Mouse (Mus musculus) embryonic facial prominence, embryonic 15.5 days (tissue): ENCODE measurements around the gene Hist1h2bj. TPM values are rescaled to one million over a fixed set of nuclear protein-coding genes. Genes with fewer than 3 reads are reported as not detected.
A peak's percentile ranks its signal among the peaks of the same experiment; 100 is the strongest.

ENCODE experiments used
- ATAC-seq: fragments of 200-750 bp; cut with Nextera tagmentation; 2 replicates; pipeline ENCODE4 v1.8.0; 2017; ENCODE audit warnings: low read depth, moderate TSS enrichment; ENCODE audit not compliant: insufficient number of reproducible peaks, low FRiP score, low TSS enrichment
- H3K27ac ChIP-seq: fragments of 300-500 bp; sonication (generic); replicated peaks from 2 replicates; pipeline ENCODE4 v1.5.1; 2015; ENCODE audit warnings: mild to moderate bottlenecking, inconsistent platforms
- H3K27me3 ChIP-seq: fragments of 300-500 bp; sonication (generic); 2 replicates; pipeline ENCODE4 v1.6.1; 2015; ENCODE audit warnings: inconsistent platforms
- H3K36me3 ChIP-seq: fragments of 300-500 bp; sonication (generic); 2 replicates; pipeline ENCODE4 v1.6.1; 2015; ENCODE audit warnings: mild to moderate bottlenecking, inconsistent platforms
- H3K4me1 ChIP-seq: fragments of 300-500 bp; sonication (generic); 2 replicates; pipeline ENCODE4 v1.6.1; 2015; ENCODE audit warnings: inconsistent platforms
- H3K4me2 ChIP-seq: fragments of 300-500 bp; sonication (generic); replicated peaks from 2 replicates; pipeline ENCODE4 v1.6.1; 2015; ENCODE audit warnings: mild to moderate bottlenecking, inconsistent platforms
- H3K4me3 ChIP-seq: fragments of 300-500 bp; sonication (generic); replicated peaks from 2 replicates; pipeline ENCODE4 v1.5.1; 2015; ENCODE audit warnings: mild to moderate bottlenecking, inconsistent platforms
- H3K9ac ChIP-seq: fragments of 300-500 bp; sonication (generic); 2 replicates; pipeline ENCODE4 v1.6.1; 2015; ENCODE audit warnings: inconsistent platforms
- H3K9me3 ChIP-seq: fragments of 300-500 bp; sonication (generic); replicated peaks from 2 replicates; pipeline ENCODE4 v1.6.1; 2016; ENCODE audit warnings: inconsistent platforms
- WGBS: fragments of 180-500 bp; shearing (Covaris S2); methylation state at CpG from one replicate; pipeline ENCODE4 v1.1.7; 2015; 5-methylcytosine and 5-hydroxymethylcytosine counted together
- polyA plus RNA-seq: library from polyadenylated mRNA; unstranded; fragments of >200 nt; fragmentation: Nextera tagmentation; extraction: Ambion mirVana; gene quantifications from 2 replicates; pipeline ENCODE4 v1.2.1, GENCODE M21; 2015

The Hist1h2bj gene
- polyA plus RNA-seq, 1 experiment from 2014 or later, result 5.7 TPM

DNA sequence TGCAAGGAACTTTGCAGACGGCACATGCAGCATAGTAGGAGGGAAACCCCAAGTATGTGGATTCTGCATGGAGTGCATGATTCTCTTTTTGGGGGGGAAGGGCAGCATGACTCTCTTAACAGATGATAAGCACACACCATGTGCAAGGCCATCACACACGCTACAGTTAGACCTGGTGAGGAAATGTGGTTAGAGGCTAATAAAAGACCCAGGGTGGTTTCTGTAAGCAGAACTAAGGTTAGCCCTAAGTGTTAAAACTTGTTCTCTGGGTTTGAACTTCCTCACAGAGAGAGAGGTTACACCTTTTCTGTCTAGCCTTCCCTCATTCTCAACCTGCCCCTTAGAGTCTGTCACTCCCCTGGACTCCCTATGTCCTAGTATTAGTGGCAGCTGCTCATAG lies 41.7 kb upstream of the Hist1h2bj start:
- Histone ChIP-seq H3K9me3 (no peaks in the 10 kb centered on the region), H3K9ac (no peak overlapping the region), H3K36me3 (no peaks in the 10 kb centered on the region), H3K4me1 (peaks cover 19% of the 10 kb centered on the region), H3K27me3 (peaks cover 100% of the 10 kb centered on the region), H3K4me3 (no peak overlapping the region), H3K4me2 (no peak overlapping the region), H3K27ac (no peak overlapping the region)
- 52% methylated on average over 2 of the region's 2 CpGs for WGBS
- no peak for ATAC-seq

DNA sequence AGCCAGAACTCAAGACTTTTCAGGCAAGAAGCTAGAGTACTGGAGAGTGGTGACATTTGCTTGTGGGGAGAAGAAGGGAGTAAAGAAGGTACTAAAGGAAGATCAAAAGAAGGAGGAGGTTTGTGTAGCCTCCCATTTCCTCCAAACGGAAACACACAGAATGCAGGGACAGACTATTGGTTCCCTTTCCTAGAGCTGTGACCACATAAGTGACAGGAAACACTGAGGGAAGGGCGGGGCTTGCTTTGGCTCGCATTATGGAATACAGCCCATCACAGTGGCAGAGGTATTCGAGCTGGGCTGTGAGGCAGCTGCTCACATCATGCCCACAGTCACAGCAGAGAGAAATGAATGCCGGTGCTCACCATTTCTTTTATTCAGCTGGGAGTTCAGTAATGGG lies 41.2 kb upstream of the Hist1h2bj start:
- Histone ChIP-seq H3K27ac (no peak overlapping the region), H3K9ac (no peak overlapping the region), H3K36me3 (no peaks in the 10 kb centered on the region), H3K4me3 (no peak overlapping the region), H3K4me1 (peaks cover 20% of the 10 kb centered on the region), H3K4me2 (no peak overlapping the region), H3K9me3 (no peaks in the 10 kb centered on the region), H3K27me3 (peaks cover 100% of the 10 kb centered on the region)
- ATAC-seq, result no peak
- 18% methylated on average over 5 of the region's 5 CpGs for WGBS

DNA sequence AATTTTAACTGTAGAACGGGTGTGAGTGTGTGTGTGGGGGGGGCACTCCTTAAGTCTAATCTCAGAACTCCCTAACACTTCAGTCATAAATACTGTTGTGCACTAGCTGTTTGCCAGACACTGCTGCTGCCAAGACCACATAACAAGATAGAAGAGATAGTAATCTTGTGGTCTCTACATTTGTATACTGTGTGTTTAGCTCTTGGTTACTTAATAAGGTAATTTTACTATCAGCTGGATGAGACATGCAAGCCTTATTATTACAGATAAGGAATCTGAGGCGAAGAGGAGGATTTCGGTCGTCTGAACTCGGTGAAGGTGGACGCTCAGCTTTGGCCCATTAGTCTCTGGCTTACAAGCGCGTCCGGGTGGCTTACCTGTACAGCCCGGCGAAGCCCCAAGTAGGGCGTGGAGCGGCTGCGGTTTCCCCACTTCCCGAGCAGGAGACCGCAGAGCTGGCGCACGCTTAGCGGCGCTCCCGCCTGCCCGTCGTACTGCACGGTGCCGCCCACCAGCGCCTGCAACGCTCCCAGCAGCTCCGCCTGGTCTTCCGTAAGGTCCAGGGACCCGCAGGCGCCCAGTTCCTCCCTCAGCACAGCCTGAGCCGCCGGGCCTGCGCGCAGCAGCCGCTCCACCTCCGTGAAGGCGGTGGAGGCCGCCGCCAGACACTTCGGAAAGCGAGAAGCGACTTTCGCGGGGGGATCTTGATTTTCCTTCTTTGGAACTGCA lies 37.2 kb upstream of the Hist1h2bj start:
- peak; percentile 74; the same call in 1 of the 2 replicates for ATAC-seq
- H3K9ac ChIP-seq, result peak overlapping the region; percentile 31; the same call in 1 of the 2 replicates
- no peak overlapping the region for H3K27ac ChIP-seq
- under 1% methylated on average over 45 of the region's 45 CpGs for WGBS
- peak overlapping the region; percentile 56 for H3K4me3 ChIP-seq
- no peaks in the 10 kb centered on the region for H3K36me3 ChIP-seq
- H3K4me1 ChIP-seq, result peaks cover 21% of the 10 kb centered on the region
- no peaks in the 10 kb centered on the region for H3K9me3 ChIP-seq
- H3K27me3 ChIP-seq, result peaks cover 99% of the 10 kb centered on the region
- peak overlapping the region; percentile 99 for H3K4me2 ChIP-seq

DNA sequence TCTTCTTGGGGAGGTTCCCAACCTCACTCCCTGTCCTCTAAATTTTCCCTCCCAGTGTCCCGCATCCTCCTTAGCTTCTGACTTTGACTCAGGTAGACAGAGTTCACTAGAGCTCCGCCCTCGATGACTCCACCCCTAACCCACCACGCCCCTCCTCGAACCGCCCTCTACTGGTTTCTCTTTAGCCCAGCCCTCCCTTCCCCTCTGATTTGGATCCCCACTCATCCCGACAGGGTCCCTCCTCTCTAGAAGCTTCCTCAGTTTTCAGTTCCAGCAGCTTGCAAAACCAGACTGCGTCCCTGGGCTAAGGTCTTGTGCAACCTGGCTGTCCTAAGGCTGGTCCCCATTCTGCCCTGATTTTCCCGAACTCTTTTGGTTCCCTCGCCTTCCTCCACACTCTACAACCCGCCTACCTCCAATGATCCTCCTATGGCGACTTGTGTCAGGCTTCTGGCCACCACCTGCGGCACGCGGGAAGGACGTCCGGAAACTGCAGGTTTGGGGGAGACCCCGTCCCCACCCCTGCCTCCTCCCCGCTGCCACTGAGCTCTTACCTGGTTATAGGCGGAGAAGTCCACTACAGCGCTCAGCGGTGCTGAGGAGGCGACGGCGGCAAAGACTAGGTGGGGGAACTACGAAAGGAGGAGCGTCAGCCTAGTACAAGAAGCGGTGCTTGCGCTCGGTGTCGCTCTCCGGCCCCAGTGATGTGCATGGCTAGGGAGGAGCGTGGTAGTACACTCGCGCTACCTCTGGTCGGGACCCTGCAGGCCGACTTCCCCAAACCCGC lies 36.5 kb upstream of the Hist1h2bj start:
- under 1% methylated on average over 38 of the region's 38 CpGs for WGBS
- Histone ChIP-seq H3K27ac (no peak overlapping the region), H3K36me3 (no peaks in the 10 kb centered on the region), H3K27me3 (peaks cover 96% of the 10 kb centered on the region), H3K9ac (peak overlapping the region; percentile 31; the same call in 1 of the 2 replicates), H3K4me2 (peak overlapping the region; percentile 99), H3K4me3 (peak overlapping the region; percentile 56), H3K4me1 (peaks cover 21% of the 10 kb centered on the region), H3K9me3 (no peaks in the 10 kb centered on the region)
- ATAC-seq, result peak; percentile 80

DNA sequence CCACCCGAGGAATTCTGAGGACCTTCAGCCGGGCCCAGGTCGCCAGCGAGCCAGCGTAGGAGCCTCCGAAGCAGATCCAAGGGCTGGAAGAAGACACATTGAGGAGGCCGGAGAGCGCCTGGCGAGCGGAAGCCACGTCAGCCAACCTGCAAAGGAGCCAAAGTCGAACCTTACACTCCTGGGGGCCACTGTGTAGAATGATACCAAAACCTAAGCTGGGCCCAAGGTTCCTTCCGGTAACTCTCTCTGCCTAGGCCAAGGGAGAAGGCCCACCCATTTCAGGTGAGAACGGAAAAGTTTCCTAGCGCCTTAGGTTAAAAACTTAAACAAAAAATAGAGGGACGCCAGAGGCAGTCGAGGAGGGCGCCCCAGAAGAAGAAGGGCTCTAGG lies 35.9 kb upstream of the Hist1h2bj start:
- H3K27ac ChIP-seq, result no peak overlapping the region
- ATAC-seq, result no peak
- peaks cover 93% of the 10 kb centered on the region for H3K27me3 ChIP-seq
- 3% methylated on average over 18 of the region's 18 CpGs for WGBS
- no peak overlapping the region for H3K9ac ChIP-seq
- H3K4me1 ChIP-seq, result peaks cover 21% of the 10 kb centered on the region
- no peaks in the 10 kb centered on the region for H3K9me3 ChIP-seq
- peak overlapping the region; percentile 99 for H3K4me2 ChIP-seq
- H3K4me3 ChIP-seq, result peak overlapping the region; percentile 56
- no peaks in the 10 kb centered on the region for H3K36me3 ChIP-seq

DNA sequence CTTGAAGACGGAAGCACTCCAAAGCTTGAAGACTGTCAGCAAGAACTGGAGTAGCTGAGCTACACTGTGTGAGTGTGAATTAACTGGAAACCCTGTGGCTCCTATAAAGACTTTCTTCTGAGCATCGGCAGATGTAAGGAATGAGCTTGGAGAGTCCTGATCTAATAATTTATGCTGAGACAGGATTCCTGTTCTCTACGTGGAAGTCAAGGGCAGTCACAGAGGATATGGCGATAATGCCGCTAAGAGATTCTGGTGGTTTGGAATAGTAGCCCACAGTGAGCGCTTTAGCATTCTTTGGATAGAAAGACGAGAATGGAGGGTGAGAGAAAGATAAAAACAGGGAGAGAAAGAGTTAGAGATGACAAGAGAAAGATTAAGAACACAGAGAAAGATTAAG lies 35.1 kb upstream of the Hist1h2bj start:
- Histone ChIP-seq H3K36me3 (no peaks in the 10 kb centered on the region), H3K27ac (no peak overlapping the region), H3K9ac (no peak overlapping the region), H3K4me1 (peaks cover 21% of the 10 kb centered on the region), H3K27me3 (peaks cover 92% of the 10 kb centered on the region), H3K9me3 (no peaks in the 10 kb centered on the region), H3K4me2 (no peak overlapping the region), H3K4me3 (no peak overlapping the region)
- 47% methylated on average over 7 of the region's 7 CpGs for WGBS
- ATAC-seq, result no peak

DNA sequence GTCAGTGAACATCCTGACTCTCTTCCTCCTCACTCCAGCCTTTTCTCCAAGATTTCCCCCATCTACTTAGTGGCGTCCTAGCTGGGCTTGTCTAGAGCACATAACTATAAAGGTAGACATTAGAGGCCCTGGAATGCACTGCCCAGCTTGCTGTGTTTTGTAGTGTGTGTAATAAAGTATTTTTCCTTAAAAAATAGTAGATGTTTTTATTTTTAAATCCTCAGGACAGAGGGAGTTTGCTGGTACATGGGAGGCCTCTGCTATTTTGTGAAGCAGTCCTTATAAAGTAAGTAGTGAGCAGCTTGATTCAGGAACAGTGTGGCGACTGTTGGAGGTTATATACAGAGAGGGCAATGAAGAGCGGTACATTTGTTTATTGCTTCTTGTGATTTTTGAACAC lies 34.3 kb upstream of the Hist1h2bj start:
- Histone ChIP-seq H3K4me2 (no peak overlapping the region), H3K27me3 (peaks cover 89% of the 10 kb centered on the region), H3K27ac (no peak overlapping the region), H3K36me3 (no peaks in the 10 kb centered on the region), H3K9me3 (no peaks in the 10 kb centered on the region), H3K4me3 (no peak overlapping the region), H3K4me1 (peaks cover 21% of the 10 kb centered on the region), H3K9ac (no peak overlapping the region)
- no peak for ATAC-seq
- 74% methylated on average over 3 of the region's 3 CpGs for WGBS

DNA sequence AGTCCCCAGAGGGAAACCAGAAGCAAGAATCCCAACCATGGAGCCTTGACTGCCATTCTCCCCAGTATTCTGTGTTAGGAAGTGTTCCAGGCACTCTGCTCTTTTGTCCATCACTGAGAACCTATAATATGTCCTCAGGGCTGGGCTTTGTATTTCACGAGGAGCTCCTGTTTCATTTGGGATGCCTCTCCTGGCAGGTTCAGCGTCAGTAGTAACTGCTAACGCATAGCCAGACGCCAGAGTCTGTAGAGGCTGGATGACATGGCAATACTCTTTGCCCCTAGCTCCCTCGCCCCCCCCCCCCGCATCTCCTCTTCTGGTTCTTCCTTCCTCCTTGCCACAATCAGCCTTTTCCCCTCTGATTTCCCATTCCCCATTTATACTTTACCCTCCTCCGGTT lies 33.4 kb upstream of the Hist1h2bj start, which contains the start of gene Prss16:
Gene Prss16 (minus strand): TSS at position 101 of the 400 bp plus-strand sequence.
- peaks cover 25% of the 10 kb centered on the region for H3K4me1 ChIP-seq
- H3K9ac ChIP-seq, result no peak within 1 kb of the TSS
- 26% methylated on average over 7 of the region's 7 CpGs for WGBS
- H3K36me3 ChIP-seq, result no peaks in the 10 kb centered on the region
- no peaks in the 10 kb centered on the region for H3K9me3 ChIP-seq
- H3K4me2 ChIP-seq, result no peak within 1 kb of the TSS
- peaks cover 87% of the 10 kb centered on the region for H3K27me3 ChIP-seq
- no peak within 1 kb of the TSS for H3K27ac ChIP-seq
- ATAC-seq, result no peak
- H3K4me3 ChIP-seq, result no peak within 1 kb of the TSS

DNA sequence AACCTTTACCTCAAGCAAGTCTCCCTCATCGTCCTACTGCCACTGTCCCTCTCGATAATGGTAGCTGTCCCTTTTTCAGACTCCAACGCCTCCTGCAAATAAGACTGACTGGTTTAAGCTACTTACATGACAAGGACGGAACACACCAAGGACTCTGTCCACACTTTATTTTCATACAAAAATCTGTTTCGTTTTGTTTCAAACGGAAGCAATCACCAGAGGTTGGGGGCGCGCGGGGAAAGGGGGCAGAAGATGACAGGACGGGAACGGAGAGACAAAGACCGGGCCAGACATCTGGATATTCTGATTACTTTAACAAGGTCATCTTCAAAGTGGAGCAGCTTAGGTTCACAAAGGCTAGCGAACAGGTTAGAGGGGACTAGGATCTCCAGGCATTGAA lies 29.3 kb upstream of the Hist1h2bj start:
- no peak overlapping the region for H3K9ac ChIP-seq
- no peaks in the 10 kb centered on the region for H3K9me3 ChIP-seq
- H3K4me2 ChIP-seq, result no peak overlapping the region
- ATAC-seq, result no peak
- WGBS, result 12% methylated on average over 13 of the region's 13 CpGs
- no peak overlapping the region for H3K4me3 ChIP-seq
- no peak overlapping the region for H3K27ac ChIP-seq
- H3K36me3 ChIP-seq, result no peaks in the 10 kb centered on the region
- H3K27me3 ChIP-seq, result peaks cover 77% of the 10 kb centered on the region
- H3K4me1 ChIP-seq, result peaks cover 4% of the 10 kb centered on the region; the same call in 1 of the 2 replicates

DNA sequence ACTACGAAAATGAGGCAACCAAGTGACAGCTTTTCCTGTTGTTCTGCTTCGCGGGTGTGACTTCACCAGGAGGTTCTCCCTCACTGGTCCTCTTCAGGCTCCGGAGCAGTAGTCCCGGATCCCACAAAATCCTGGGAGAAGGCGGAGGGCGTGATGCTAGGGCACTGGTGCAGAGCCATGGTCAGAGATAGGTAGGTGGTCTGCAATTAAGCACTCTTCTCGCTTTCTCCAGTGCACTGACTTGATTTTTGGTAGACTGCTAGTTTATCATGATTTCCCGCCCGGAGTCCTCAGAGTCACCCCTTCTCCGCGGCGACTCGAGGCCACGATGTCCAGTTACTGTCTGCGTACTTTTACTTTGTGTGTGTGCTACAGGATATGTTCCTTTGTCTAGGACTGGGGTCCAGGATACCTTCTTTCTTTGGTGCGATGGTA lies 28.6 kb upstream of the Hist1h2bj start:
- H3K4me1 ChIP-seq, result peaks cover 4% of the 10 kb centered on the region; the same call in 1 of the 2 replicates
- H3K4me3 ChIP-seq, result peak overlapping the region; percentile 12
- no peaks in the 10 kb centered on the region for H3K36me3 ChIP-seq
- peaks cover 70% of the 10 kb centered on the region for H3K27me3 ChIP-seq
- 12% methylated on average over 17 of the region's 17 CpGs for WGBS
- no peak overlapping the region for H3K9ac ChIP-seq
- no peak for ATAC-seq
- H3K9me3 ChIP-seq, result no peaks in the 10 kb centered on the region
- H3K4me2 ChIP-seq, result peak overlapping the region; percentile 32
- H3K27ac ChIP-seq, result no peak overlapping the region
